Mouse (Mus musculus) heart, postnatal 0 days (tissue): Measurements from ENCODE around the gene Atp2b1.

Experiments
- CTCF ChIP-seq: IDR thresholded peaks from 2 replicates; pipeline ENCODE4 v1.5.1; 2016; ENCODE audit warnings: antibody characterized with exemption, control low read depth, low read depth
- EP300 ChIP-seq: IDR thresholded peaks from 2 replicates; pipeline ENCODE4 v1.6.1; 2016; ENCODE audit warnings: antibody characterized with exemption, low read depth

DNA sequence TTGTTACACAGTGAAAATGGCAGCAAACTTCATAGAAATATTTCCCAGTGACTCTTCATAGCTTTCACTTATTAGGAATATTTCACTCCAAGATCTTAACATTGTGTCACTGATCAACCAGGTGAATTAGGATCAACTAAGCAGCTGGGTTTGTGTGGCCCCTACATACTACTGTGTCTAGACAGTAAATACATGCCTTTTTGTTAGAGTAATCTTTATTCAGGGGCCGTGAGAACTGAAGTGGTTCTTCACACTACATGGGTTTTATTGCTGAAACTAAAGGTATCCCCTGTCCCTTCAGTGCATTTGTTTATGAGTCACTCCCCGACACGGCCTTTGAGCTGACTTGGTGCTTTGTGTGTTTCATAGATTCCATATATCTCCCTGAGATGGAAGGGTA lies 56.7 kb downstream of the Atp2b1 start:
- TF ChIP-seq CTCF (no peak), EP300 (no peak)
